Mouse (Mus musculus) ES-CJ7 (cell line): ENCODE results near the gene Hist1h2ah.
"Not testable (repeated sequence)": the region's sequence is repeated elsewhere in the genome, so short reads cannot be mapped to it uniquely, and the experiment has no call there.

Experiments used
- DNase-seq: peaks from one replicate; pipeline ENCODE4 v3.0.0; 2011; ENCODE audit warnings: low read depth, low spot score

Hist1h2ah gene

DNA sequence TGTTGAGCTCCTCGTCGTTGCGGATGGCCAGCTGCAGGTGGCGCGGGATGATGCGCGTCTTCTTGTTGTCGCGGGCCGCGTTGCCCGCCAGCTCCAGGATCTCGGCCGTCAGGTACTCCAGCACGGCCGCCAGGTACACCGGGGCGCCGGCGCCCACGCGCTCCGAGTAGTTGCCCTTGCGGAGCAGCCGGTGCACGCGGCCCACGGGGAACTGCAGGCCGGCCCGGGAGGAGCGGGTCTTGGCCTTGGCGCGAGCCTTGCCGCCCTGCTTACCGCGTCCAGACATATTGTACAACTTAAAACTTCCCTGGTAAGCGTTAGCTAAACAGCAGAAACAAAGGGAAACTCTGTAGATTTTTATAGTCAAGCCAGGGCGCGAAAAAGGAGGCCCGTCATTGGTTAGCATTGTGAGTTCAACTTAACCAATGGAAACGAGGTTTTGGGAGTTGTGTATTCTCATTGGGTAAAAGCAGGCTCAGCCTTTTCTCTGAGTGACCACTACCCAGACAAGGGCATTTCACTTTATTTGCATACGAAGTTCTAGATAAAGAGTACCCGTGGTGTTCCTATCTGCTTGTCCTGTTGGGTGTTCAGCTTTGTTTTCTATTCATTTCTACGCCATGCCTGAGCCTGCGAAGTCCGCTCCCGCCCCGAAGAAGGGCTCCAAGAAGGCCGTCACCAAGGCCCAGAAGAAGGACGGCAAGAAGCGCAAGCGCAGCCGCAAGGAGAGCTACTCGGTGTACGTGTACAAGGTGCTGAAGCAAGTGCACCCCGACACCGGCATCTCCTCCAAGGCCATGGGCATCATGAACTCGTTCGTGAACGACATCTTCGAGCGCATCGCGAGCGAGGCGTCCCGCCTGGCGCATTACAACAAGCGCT is at the start of gene Hist1h2ah, which contains the start of gene Hist1h2bk:
Gene Hist1h2ah, minus strand, starts transcription at position 302 of the 882 bp plus-strand sequence.
Gene Hist1h2bk, plus strand, starts transcription at position 604 of the 882 bp plus-strand sequence.
- peak; percentile 99 for DNase-seq

DNA sequence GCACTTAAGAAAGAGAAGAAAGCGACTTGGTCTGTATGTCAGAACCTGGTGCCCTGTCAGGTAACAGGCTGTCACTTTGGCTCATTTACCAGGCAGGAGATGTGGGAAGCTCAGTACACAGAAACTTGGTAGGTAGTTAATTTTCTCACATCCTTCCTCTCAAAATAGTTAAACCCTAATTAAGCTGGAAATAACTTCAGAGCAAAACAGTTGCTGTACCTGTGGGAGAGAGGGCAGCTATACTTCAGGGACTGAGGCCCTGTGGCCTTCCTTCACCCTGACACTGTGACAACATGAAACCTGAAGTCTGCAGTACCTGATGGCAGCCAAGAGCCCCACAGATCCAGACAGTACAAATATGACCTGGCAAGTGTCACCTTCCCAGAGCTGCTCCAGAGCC is 48.8 kb upstream of the Hist1h2ah start, which contains the start of gene Vmn1r188:
Gene Vmn1r188, plus strand, starts transcription at position 301 of the 400 bp plus-strand sequence.
- DNase-seq, result not testable (repeated sequence)

DNA sequence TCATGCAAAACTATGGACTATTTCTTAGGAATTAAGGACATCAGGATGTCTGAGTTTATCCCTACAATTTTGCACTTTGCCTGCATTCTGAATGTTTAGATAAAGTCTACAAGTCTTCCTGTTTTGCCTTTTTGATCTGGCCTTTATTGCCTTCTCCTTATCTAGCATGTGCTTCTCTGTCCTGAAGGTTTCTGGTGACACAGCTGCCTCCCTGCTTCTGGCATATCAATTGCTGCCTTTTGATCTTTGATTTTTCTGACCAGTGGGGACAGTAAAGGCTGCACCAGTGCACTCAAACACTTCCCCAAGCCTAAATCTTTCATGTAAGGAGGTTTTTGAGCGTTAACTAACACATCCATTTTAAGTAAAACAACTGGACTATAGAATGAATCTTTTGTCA is 28.1 kb upstream of the Hist1h2ah start:
- DNase-seq, result no peak

DNA sequence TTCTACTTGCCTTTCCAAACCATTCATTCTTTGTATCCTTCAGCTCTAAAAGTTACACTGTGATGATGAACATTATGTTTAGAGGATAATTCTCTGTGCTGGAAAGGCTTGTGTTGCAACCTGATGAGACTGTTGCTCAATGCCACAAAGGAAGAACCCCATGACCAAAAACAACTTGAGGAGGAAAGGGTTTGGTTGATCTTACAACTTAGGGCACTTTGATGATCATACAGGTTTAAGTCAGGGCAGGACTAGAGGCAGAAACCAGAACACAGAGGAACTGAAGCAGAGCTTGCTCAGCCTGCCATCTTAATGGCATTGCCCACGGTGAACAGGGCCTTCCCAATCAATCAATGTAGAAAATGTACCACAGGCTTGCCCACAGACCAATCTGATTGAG is 26.1 kb upstream of the Hist1h2ah start:
- no peak for DNase-seq

DNA sequence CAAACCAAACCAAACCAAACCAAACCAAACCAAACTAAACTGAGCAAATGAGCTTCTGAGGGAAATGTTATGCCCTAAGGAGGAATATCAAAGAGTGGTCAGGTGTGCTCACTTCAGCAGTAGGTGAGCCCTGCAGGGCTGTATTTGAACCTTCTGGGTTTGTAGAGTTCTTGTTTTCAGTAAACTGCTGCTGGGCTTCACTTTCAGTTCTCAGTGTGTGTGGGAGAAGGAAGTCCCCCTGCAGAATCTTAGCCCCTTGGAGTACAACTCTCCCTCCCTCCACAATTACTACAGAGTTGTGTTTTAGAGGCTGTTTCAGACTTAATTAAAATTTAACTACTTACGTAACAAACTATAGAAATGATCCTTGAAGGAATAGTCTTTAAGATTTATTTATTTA is 18.4 kb upstream of the Hist1h2ah start:
- no peak for DNase-seq

DNA sequence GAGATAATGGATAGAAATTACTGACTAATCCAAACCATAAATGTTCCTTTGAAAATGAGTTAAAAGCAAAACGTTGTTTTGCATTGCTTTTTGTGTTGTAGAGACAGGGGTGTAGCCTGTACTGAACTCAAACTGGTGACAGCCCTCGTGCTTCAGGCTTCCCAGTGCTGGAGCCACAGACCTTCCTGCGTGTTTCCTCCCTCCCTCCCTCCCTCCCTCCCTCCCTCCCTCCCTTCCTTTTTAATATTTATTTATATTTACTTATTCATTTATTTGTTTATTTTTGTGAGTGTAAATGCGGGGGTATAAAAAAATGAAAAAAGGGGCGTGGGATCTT is 16.1 kb upstream of the Hist1h2ah start:
- DNase-seq, result no peak

DNA sequence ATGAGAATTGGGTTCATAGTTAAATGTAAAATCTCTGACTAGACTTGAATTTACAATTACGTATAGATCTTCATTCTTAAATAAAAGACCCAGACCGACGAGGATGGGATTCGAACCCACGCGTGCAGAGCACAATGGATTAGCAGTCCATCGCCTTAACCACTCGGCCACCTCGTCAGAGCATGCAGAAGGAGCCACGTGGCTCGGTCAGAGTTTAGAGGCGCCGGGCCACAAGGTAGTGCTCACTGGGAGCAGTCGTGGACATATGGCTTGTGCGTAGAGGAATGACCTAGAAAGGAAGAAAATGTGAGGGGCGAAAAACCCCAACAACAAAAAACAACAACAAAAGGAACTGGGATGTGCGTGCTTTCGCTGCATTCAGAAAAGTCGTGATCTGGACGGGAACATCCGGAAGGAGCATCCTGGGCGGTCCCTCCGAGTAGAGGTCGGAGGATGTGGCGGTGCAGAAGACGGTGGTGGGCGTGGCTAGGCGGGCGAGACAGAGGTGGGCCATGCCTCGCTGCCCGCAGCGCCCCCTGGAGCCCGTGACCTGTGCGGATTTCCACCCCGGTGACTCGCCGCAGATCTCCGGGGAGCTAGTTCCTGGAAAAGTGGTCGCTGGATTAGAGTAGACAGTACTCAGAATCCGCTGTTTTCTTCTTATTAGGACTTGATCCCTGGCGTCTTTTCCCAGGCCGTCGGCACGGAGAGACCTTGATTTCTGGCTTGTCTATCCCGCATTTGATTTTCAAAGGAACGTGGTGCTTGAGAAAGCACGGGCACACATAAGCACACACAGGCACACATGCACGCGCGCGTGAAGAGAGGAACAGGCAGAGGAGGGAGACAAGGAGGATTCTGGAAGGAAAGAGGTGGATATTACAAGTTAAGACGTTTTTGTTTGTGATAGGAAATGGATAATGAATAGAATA is 15.5 kb upstream of the Hist1h2ah start:
- peak; percentile 96 for DNase-seq

DNA sequence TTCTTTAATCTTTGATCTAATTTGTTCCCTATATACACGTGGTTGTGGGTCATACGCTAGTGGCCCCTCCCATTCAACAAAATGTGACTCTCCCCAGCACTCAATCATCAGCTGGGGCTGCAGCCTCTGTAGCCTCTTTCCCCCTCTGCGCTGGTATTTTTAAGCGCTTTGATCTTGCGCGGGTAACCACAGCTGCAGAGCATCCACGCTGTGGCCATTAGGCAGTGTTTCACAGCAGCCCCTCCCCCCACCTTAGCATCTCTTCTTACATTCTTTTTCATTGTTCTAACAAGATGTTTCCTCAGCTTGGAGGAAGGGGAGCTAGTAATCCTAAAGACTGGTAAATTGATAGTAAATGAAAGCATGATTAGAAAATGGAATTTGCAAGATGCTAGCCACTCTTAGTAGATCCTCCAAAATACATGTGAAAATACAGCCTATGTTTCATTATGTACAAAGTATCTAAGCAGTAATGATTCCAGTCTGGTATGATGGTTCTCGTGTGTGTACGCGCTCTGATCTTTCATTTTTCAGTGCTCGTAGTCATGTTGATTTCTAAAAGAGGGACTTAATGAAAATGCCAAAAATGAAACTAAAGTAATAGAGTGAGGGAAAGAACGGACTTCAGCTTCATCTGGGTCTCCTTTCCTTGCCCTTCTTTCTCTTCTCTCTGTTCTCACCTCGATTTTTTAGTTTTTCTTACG is 14.5 kb upstream of the Hist1h2ah start:
- DNase-seq, result peak; percentile 89

DNA sequence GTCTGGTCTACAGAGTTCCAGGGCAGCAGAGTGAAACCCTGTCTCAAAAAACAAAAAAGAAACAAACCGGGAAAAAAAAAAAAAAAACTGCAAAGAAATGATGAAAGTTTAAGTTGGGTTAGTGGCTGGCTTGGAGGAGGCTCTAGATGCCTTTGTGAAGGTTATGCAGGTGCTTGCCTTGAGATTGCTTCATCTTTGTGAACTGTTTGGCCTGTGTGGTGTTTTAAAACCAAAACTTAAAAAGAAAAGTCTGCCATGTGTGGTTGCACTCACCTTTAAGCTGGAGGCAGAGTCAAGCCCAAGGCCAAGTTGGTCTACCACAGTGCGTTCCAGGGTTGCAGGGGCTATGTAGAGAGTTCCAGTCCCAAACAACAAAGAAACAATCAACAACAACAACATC is 13.7 kb upstream of the Hist1h2ah start:
- DNase-seq, result no peak

DNA sequence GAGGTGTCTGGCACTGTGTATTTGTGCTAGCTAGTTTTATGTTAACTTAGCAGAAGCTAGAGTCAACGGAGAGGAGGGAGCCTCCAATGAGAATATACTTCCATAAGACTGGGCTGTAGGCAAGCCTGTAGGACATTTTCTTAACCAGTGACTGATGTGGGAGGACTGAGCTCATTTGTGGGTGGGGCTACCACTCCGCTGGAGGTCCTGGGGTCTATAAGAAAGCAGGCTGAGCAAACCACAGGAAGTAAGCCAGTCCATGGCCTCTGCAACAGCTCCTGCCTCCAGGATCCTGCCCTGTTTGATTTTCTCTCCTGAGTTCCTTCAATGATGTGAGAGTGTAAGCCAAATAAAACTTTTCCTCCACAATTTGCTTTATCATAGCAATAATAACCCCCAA is 9.9 kb upstream of the Hist1h2ah start:
- no peak for DNase-seq

DNA sequence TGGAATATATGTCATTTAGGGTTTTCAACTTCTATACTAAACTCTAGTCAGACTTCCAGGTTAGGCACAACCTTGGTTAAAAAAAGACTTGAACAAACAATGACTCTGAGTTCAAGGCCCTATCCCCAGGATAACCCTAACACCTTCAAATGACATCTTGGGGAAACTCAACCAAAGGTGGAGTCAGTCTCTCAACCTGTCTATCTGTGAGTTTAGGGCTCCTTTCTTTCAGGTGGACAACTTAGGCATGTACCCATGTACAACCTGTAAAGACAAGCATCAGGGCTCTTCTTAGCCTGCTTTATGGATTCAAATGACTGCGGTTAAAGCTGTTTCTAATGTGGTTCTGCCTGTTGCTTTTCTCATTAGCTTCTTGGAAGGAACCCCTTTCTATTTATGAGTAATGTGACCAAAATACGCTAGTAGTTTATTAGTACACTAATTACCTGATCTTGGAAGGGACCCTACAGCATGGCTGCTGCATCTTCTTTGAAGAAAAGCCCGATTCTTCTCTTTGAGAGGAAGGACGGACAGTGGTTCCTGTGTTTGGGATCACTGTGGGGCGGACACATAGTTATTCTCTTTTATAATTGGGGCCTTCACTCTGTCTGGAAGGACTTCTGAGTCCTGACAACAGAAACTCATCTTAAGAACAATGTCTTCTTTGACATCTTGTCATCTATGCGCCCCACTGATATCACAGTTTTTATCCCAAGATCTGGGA is 9.2 kb upstream of the Hist1h2ah start:
- DNase-seq, result no peak

DNA sequence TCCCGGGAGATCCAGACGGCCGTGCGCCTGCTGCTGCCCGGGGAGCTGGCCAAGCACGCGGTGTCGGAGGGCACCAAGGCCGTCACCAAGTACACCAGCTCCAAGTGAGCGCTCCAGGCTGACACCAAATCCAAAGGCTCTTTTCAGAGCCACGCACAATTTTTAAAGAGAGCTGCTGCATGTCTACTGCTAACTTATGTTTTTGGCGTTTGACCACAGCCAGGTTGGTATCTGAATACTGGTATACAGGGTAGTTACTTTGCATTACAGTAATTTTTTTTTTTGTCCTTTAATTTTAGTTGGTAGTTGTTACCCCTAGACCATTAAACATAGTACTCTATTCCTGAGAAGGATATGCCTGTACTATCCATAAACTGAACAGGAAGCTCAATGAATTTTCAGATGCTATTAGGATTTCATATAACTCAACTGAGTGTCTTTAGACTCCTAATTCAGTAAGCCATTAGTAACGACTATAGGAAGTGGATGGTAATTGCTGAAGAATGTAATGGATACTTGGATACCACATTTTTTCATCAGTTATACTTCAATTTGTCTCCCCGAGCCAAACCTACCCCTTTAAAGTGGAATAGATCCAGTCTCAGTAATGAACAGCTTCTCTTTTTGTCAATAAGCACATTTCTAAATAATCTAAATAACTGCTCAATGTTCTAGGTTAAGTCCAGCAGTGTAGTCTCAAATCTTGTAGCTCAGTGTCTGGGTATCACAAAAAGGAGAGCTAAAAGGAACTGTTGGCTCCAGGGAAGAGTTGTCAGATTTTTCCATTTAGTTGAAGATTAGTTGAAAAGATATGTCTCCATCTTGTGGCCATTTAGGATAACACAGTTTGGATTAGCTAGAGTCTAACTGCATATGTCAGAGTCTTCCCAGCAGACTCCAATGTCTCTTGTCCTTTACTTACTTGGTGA is 8.4 kb upstream of the Hist1h2ah start:
- peak; percentile 87 for DNase-seq

DNA sequence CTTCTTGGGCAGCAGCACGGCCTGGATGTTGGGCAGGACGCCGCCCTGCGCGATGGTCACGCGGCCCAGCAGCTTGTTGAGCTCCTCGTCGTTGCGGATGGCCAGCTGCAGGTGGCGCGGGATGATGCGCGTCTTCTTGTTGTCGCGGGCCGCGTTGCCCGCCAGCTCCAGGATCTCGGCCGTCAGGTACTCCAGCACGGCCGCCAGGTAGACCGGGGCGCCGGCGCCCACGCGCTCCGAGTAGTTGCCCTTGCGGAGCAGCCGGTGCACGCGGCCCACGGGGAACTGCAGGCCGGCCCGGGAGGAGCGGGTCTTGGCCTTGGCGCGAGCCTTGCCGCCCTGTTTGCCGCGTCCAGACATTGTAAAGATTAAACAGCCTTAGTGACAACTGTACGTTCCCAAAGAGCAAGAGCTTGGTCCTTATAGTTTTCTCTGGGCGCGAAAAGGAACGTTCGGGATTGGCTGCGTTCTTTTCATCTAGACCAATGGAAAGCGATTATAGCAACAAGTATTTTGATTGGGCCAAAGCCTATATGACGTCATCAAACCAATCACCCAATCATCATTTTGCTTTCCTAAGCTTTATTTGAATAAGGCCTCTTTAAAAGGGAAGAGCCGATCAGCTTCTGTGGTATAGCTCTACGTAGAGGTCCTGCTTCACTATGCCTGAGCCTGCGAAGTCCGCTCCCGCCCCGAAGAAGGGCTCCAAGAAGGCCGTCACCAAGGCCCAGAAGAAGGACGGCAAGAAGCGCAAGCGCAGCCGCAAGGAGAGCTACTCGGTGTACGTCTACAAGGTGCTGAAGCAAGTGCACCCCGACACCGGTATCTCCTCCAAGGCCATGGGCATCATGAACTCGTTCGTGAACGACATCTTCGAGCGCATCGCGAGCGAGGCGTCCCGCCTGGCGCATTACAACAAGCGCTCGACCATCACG is 7.5 kb upstream of the Hist1h2ah start, which contains the start of the genes Hist1h2ag and Hist1h2bj:
Gene Hist1h2ag, minus strand, starts transcription at position 377 of the 935 bp plus-strand sequence.
Gene Hist1h2bj, plus strand, starts transcription at position 647 of the 935 bp plus-strand sequence.
- peak; percentile 99 for DNase-seq

DNA sequence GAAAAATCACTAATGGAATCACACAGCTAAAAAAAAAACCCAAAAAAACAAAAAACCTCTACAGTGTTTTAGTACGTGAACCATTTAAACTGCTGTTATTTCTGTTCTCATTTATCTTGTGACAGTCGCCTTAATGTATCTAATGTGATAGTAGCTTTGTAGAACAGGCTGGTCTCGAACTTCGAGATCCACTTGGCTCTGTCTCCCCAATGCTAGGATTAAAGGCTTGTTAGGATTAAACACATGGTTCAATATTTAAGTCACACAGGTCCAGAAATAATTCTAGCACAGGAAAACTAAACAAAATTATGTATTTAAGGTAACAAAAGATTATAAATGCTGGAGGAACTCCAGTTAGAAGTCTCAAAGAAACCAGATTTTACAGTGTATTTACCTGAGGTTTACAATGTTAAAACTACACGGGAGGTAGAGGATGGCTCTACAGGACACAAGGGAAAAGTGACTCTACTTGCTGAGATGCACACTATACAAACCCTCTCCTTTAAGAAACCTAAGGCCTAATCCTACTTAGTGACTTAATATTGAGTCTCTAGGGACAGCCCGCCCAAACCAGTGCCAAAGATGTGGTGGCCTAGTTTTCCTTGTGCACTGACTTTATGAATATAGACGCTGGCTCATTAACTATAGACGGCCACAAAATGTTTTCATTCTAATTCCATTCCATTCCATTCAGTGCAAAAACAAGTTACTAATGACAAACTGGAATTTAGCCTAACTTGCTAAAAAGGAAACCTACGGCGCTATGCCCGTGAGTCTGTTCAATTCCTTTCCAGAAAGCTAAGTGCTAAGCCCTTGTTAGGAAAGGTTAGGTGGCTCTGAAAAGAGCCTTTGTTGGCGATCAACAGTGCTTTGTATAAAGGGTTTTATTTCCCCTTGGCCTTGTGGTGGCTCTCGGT is 6.5 kb upstream of the Hist1h2ah start:
- peak; percentile 68 for DNase-seq

DNA sequence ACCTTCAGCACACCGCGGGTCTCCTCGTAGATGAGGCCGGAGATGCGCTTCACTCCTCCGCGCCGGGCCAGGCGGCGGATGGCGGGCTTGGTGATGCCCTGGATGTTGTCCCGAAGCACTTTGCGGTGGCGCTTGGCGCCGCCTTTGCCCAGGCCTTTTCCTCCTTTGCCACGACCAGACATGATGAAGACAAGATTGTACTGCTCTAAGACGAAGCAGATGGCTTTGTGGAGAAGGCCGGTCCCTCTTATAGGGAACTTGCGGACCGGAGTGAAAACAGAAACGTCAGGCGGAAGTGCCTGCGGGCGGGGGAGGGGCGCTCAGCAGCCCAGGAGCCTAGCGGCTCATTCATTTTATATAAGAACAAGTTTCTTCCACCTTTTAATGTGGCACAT is 5.8 kb upstream of the Hist1h2ah start, which contains the start of gene Hist1h4i:
Gene Hist1h4i, minus strand, starts transcription at position 221 of the 395 bp plus-strand sequence.
- DNase-seq, result peak; percentile 96

DNA sequence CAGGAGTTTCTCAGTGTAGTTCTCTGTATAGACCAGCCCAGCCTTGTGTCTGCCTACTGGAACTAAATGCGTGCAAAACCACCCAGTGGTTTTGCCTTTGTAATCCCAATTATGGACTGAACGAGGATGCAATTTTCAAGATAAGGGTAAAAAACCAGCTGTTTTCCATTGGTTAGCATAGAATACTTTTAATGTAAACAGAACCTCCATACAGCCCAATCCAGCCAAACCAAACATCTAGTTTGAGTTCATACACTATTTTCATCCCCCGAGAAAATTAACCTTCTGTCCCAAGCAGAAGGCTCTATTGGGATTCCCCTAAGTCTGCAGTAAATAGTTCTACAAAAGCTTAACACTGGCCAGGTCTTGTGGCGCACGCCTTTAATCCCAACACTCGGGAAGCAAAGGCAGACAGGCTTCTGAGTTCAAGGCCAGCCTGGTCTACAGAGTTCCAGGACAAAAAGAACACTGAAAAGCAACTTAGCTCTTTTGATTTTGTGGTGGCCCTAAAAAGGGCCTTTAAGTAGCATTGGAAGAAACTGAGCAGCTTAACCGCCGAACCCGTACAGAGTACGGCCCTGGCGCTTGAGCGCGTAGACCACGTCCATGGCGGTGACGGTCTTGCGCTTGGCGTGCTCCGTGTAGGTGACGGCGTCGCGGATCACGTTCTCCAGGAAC is 5.2 kb upstream of the Hist1h2ah start:
- DNase-seq, result peak; percentile 82

DNA sequence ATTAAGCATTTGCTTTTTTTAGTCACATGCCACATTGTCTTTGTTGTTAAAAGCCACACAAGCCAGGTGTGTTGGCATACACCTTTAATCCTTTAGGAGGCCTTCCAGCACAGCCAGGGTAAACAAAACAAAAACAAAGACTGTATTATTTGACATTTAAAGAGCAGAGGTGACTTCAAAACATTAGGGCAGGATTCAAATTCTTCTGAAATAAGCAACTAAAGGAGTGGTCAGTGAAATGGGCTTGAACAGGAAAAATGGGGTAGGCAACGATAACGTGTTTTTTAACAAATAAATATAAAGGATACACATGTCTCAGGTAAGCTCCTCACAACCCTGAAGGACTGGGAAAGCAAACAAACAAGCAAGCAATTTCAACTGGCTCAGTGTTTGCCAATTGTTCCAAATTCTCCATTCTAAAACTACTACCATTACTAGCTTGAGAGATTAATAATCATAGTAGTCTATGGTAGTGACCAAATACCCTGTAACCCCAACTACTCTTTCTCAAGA is 4.6 kb upstream of the Hist1h2ah start:
- peak; percentile 58 for DNase-seq
